Mouse (Mus musculus): ENCODE data around the gene Hoxd13. TPM values are rescaled to one million over a fixed set of nuclear protein-coding genes. Genes with fewer than 3 reads are reported as not detected.

The Hoxd13 gene
- polyA plus RNA-seq, 1 experiment from 2014 or later = not detected

DNA sequence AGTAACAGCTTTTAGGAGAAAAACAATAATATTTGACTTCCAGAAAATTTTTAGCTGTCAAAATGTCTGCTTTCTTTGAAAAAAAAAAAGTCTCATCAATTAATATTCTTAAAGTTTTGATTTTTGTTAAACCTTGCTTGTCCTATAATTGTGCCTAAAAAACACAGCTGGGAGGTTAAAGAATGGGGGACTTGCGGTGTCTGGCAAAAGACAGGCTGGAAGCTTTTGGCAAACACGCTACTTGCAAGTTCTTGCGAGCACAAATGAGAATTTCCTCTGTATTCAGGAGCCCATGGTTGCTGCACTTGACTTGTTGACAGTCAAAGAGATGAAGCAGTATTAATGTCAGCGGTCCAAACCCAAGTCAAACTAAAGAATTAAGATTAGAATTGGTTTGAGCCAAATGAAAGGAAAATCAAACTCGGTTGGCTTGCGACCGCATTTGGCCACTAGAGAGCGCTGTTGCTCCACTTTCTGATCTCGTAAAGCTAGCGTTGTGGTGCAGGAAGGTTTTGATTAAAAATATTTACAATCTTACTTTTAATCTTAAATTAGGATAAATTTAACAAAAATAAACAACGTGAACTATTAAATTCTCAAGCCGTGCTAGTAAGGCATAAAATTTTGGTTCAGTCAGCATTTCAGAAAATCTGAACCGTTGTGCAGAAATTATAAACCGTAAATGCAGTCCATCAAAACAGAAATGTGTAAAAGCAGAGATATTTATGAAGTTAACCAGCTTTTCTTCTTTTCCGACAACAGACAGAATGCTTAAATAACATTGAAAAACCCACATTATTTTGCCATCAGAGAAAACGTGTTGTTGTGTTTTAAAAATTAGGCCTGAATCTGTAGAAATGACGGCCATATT is 34.1 kb downstream of the Hoxd13 start:
- Histone ChIP-seq H3K4me3 (replicated peaks) (no peak overlapping the region), H3K9me3 (no peaks in the 10 kb centered on the region), H3K36me3 (replicated peaks) (no peaks in the 10 kb centered on the region), H3K9ac (no peak overlapping the region), H3K27ac (no peak overlapping the region), H3K4me1 (peaks cover 27% of the 10 kb centered on the region), H3K27me3 (peaks cover 95% of the 10 kb centered on the region), H3K4me2 (no peak overlapping the region)
- WGBS = 11% methylated on average over 17 of the region's 17 CpGs
- no peak for ATAC-seq (ENCODE audit: low FRiP score)

GRCm38 (mm10) chr2:74702820-74703219 is 34.7 kb downstream of the Hoxd13 start:
- ATAC-seq (ENCODE audit: low FRiP score) = no peak
- no peaks in the 10 kb centered on the region for H3K9me3 ChIP-seq
- H3K9ac ChIP-seq = no peak overlapping the region
- H3K4me1 ChIP-seq = peaks cover 23% of the 10 kb centered on the region
- no peak overlapping the region for H3K4me3 ChIP-seq (replicated peaks)
- no peak overlapping the region for H3K4me2 ChIP-seq
- no peaks in the 10 kb centered on the region for H3K36me3 ChIP-seq (replicated peaks)
- H3K27ac ChIP-seq = no peak overlapping the region
- H3K27me3 ChIP-seq = peaks cover 95% of the 10 kb centered on the region
- whole genome bisulfite sequencing = 12% methylated on average over 6 of the region's 6 CpGs

DNA sequence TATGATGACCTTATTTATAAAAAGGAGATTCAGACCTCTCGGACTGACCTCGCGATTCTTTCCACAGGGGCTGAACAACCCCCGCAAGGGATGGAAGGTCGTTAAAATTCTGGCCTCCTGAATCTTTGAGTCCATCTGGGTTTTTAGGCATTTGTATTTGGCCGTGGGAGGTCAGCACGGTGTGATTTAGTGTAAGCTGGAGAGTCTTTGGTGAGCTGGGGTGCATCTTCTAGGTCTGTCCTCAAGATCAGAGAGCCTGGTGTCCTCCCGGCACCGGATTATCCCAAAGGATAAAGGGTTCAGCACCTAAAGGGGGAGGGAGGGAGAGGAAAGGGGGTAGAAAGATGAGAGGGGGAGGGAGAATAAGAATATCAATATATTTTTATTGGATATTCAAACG is 35.2 kb downstream of the Hoxd13 start:
- Histone ChIP-seq H3K4me1 (peaks cover 18% of the 10 kb centered on the region), H3K9me3 (no peaks in the 10 kb centered on the region), H3K27me3 (peaks cover 95% of the 10 kb centered on the region), H3K4me2 (no peak overlapping the region), H3K27ac (no peak overlapping the region), H3K36me3 (replicated peaks) (no peaks in the 10 kb centered on the region), H3K9ac (no peak overlapping the region), H3K4me3 (replicated peaks) (no peak overlapping the region)
- no peak for ATAC-seq (ENCODE audit: low FRiP score)
- WGBS = 2% methylated on average over 10 of the region's 10 CpGs

- Histone ChIP-seq H3K4me1 (peaks cover 13% of the 10 kb centered on the region), H3K9ac (no peak overlapping the region), H3K4me3 (replicated peaks) (no peak overlapping the region), H3K36me3 (replicated peaks) (no peaks in the 10 kb centered on the region), H3K4me2 (no peak overlapping the region), H3K27me3 (peaks cover 95% of the 10 kb centered on the region), H3K27ac (no peak overlapping the region), H3K9me3 (no peaks in the 10 kb centered on the region)
- WGBS = 3% methylated on average over 26 of the region's 26 CpGs
- no peak for ATAC-seq (ENCODE audit: low FRiP score)
These were observed 35.7 kb downstream of the Hoxd13 start for GRCm38 (mm10) chr2:74703720-74704392.

- H3K4me1 ChIP-seq = peaks cover 13% of the 10 kb centered on the region
- peak within 1 kb of the TSS; percentile 33; the same call in 1 of the 2 replicates for H3K9ac ChIP-seq
- H3K27ac ChIP-seq = no peak within 1 kb of the TSS
- H3K9me3 ChIP-seq = no peaks in the 10 kb centered on the region
- no peak for ATAC-seq (ENCODE audit: low FRiP score)
- peak within 1 kb of the TSS; percentile 57 for H3K4me2 ChIP-seq
- H3K27me3 ChIP-seq = peaks cover 95% of the 10 kb centered on the region
- H3K36me3 ChIP-seq (replicated peaks) = no peaks in the 10 kb centered on the region
- peak within 1 kb of the TSS; percentile 38 for H3K4me3 ChIP-seq (replicated peaks)
- WGBS = 1% methylated on average over 45 of the region's 52 CpGs
These were observed 36.4 kb downstream of the Hoxd13 start, which contains the start of gene Hoxd8 for GRCm38 (mm10) chr2:74704393-74704998. Gene Hoxd8, plus strand, starts transcription at chr2:74704615.

DNA sequence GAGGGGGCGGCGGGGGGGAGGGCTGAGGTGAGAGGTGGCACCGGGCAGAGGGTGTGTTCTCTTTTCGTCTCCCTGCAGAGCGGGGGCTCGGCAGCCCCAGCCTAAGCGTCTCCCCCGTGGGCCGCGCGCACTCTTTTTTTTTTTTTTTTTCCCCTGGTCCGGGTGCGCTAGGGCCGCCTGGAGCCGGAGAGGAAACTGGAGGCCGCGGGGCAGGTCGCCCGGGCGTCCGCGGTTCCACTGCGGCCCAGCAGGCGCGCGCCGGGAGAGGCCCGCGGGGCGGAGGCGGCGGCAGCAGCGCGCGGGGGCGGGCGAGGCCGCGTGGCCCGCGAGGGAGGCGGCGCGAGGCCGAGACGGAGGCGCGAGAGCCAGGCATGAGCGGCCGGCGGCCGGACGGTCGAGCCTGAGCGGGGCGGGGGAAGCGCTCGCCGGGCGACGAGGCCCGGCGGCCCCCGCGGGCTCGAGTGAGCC is 36.9 kb downstream of the Hoxd13 start:
- Histone ChIP-seq H3K27ac (no peak overlapping the region), H3K27me3 (peaks cover 95% of the 10 kb centered on the region), H3K9me3 (no peaks in the 10 kb centered on the region), H3K4me1 (peaks cover 13% of the 10 kb centered on the region), H3K36me3 (replicated peaks) (no peaks in the 10 kb centered on the region), H3K9ac (peak overlapping the region; percentile 33; the same call in 1 of the 2 replicates), H3K4me2 (peak overlapping the region; percentile 57), H3K4me3 (replicated peaks) (peak overlapping the region; percentile 38)
- 1% methylated on average over 24 of the region's 66 CpGs for WGBS
- ATAC-seq (ENCODE audit: low FRiP score) = 0 out of 2 replicates have a peak, but pooled peaks have one; percentile 27

DNA sequence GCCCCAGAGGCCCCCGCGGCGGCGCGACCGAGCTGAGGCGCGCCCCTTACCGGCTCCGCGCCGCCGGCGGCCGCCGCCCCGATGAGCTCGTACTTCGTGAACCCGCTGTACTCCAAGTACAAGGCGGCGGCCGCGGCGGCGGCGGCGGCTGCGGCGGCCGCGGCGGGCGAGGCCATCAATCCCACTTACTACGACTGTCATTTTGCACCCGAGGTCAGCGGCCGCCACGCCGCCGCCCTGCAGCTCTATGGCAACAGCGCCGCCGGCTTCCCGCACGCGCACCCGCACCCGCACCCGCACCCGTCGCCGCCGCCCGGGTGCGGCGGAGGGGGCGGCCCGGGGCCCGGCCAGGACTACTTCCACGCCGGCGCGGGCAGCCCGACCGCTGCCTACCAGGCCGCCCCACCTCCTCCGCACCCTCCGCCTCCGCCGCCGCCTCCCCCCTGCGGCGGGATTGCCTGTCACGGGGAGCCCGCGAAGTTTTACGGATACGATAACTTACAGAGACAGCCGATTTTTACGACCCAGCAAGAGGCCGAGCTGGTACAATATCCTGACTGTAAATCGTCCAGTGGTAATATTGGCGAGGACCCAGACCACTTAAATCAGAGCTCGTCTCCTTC is 37.5 kb downstream of the Hoxd13 start:
- Histone ChIP-seq H3K4me1 (peaks cover 13% of the 10 kb centered on the region), H3K9me3 (no peaks in the 10 kb centered on the region), H3K27me3 (peaks cover 95% of the 10 kb centered on the region), H3K4me3 (replicated peaks) (peak overlapping the region; percentile 38), H3K4me2 (peak overlapping the region; percentile 57), H3K27ac (no peak overlapping the region), H3K9ac (peak overlapping the region; percentile 33), H3K36me3 (replicated peaks) (no peaks in the 10 kb centered on the region)
- 2% methylated on average over 43 of the region's 85 CpGs for WGBS
- ATAC-seq (ENCODE audit: low FRiP score) = 0 out of 2 replicates have a peak, but pooled peaks have one; percentile 58

- no peak overlapping the region for H3K4me3 ChIP-seq (replicated peaks)
- peaks cover 96% of the 10 kb centered on the region for H3K27me3 ChIP-seq
- no peak overlapping the region for H3K9ac ChIP-seq
- no peak overlapping the region for H3K4me2 ChIP-seq
- H3K27ac ChIP-seq = no peak overlapping the region
- 2% methylated on average over 13 of the region's 13 CpGs for WGBS
- ATAC-seq (ENCODE audit: low FRiP score) = no peak
- peaks cover 13% of the 10 kb centered on the region for H3K4me1 ChIP-seq
- H3K36me3 ChIP-seq (replicated peaks) = no peaks in the 10 kb centered on the region
- no peaks in the 10 kb centered on the region for H3K9me3 ChIP-seq
These were observed 38.4 kb downstream of the Hoxd13 start for GRCm38 (mm10) chr2:74706393-74706960.

DNA sequence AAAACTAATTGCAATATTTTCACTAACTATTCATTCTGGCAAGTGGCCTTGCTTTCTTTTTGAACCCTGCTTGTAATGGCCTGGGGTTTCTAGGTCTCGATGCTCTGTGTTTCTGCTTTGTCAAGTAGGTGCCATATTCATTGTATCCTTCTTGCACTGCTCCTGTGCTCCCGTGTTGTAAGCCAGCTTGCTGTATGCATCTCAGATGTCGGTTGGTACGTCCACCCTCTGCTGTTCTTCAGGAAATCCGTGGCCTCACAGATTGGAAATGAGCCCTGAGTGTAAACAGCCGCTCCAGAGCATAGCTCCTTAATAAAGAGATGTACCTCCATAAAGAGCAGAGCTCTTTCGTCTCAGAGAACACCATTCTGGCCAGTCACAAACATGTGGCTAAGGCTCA is 39.5 kb downstream of the Hoxd13 start:
- Histone ChIP-seq H3K36me3 (replicated peaks) (no peaks in the 10 kb centered on the region), H3K4me2 (no peak overlapping the region), H3K27ac (no peak overlapping the region), H3K9me3 (no peaks in the 10 kb centered on the region), H3K27me3 (peaks cover 97% of the 10 kb centered on the region), H3K4me3 (replicated peaks) (no peak overlapping the region), H3K9ac (no peak overlapping the region), H3K4me1 (peaks cover 21% of the 10 kb centered on the region)
- 6% methylated on average over 7 of the region's 7 CpGs for WGBS
- no peak for ATAC-seq (ENCODE audit: low FRiP score)

- no peaks in the 10 kb centered on the region for H3K36me3 ChIP-seq (replicated peaks)
- WGBS = under 1% methylated on average over 4 of the region's 4 CpGs
- no peak overlapping the region for H3K4me2 ChIP-seq
- H3K9ac ChIP-seq = no peak overlapping the region
- no peak for ATAC-seq (ENCODE audit: low FRiP score)
- no peak overlapping the region for H3K4me3 ChIP-seq (replicated peaks)
- H3K9me3 ChIP-seq = no peaks in the 10 kb centered on the region
- peaks cover 98% of the 10 kb centered on the region for H3K27me3 ChIP-seq
- H3K4me1 ChIP-seq = peaks cover 21% of the 10 kb centered on the region
- H3K27ac ChIP-seq = no peak overlapping the region
These were observed 40.6 kb downstream of the Hoxd13 start for GRCm38 (mm10) chr2:74708676-74709075.

DNA sequence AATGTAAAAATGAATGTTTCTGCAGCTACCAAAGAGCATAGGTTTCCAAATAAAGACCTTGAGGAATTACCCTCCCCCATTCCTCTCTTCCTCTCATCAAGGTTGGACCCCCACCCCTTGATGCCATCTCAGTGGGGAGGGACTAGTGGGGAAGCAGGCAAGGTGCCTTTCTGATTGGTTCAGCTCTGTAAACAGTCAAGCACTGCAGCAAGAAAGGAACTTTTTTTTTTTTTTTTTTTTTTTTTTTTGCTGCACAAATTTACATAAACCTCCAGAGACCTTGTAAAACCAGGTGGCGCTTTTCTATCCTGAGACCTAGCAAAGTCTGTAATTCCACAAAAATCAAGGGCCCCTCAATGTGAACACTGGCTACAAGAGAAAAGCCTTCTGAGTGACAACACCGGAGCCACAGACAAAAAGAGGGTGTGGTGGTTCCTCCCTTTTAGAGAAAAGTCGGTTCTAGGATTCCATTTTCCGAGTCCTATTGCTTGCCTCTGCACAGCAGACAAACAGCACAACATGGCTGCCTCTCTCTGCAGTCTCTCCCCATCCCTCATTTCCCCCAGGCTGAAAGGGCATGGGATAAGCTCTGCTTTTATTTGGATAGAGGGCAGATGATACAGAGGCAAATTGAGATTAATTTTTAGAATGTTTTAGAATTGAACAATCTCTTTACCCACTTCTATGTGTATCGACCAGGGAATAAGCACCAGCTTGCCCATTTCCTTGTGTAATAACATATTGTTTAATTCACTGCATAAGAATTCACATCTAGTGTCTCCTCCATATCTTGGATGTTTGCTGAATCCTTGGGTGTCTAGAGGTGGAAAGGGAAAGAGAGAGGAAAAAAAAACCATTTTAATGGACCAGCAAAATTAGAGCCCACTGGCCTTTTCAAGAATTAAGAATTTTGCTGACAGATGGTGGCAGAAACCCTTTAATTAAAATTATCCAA is 41.6 kb downstream of the Hoxd13 start:
- Histone ChIP-seq H3K4me3 (replicated peaks) (no peak overlapping the region), H3K4me2 (no peak overlapping the region), H3K9me3 (no peaks in the 10 kb centered on the region), H3K27me3 (peaks cover 98% of the 10 kb centered on the region), H3K4me1 (peaks cover 18% of the 10 kb centered on the region), H3K9ac (no peak overlapping the region), H3K27ac (no peak overlapping the region), H3K36me3 (replicated peaks) (no peaks in the 10 kb centered on the region)
- no peak for ATAC-seq (ENCODE audit: low FRiP score)
- WGBS = 4% methylated on average over 5 of the region's 5 CpGs

Data from forebrain, embryonic 12.5 days (tissue).